Mouse (Mus musculus): Measurements from ENCODE around the gene Fscn1.
A peak's percentile ranks its signal among the peaks of the same experiment; 100 is the strongest.

Gene Fscn1

DNA sequence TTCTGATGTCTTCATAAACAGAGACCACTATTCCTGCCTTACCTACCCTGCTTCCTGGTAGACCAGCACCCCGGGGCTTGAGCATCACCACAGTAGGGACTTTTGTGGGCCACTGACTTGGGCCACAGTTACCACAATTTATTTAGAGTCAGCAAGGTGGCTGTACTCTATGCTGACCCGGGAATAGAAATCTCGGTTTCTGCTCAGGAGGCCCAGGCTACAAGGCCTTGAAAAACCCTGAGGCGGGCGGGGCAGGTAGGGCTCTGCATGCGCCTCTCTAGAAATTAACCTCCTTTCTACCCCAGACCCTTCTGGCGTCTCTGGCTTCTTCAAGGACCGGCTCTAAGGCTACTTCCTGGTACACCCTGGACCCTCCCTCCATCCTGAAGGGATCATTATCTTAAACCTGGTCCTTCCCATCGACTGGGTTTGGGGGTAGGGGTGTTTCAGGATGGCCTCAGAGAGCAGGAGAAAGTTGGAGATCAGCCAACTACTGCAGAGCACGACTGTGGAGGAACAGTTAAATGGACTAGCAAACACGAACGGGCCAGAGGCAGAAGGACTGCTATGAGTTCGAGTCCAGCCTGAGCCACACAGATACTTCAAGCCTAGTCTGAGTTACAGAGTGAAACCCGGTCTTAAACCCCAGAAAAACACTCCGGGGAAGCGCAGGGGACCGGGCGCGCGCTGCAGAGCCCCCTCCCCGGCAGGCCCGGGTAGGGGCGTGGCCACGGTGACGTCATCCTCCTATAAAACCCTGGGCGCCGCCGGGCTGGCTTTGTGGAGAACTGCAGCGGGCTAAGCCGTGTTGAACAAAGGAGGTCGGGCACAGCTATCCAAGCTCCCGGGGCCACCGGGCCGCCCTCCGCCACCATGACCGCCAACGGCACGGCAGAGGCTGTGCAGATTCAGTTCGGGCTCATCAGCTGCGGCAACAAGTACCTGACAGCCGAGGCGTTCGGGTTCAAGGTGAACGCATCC lies at the start of gene Fscn1:
Gene Fscn1, plus strand, starts transcription at position 768 of the 981 bp plus-strand sequence.
- peak; percentile 88 for DNase-seq

DNA sequence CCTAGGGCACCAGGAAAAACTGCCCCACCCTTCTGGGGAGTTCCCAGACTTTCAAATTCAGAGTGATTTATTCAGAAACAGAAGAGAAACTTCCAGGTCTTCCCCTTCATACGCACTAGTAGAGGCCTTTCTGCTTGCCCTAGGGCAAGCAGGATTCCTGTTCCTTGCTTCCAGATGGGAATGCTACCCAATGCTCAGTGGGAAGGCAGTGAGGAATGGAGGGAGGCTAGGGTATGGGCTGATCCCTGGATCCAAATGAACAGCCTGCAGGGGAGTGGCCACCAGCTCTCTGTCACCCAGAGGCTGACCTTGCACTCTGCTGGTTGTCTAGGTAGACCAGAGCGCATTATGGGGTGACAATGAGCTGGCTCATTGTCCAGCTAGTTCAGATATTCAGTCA lies 48.5 kb upstream of the Fscn1 start:
- DNase-seq: no peak

DNA sequence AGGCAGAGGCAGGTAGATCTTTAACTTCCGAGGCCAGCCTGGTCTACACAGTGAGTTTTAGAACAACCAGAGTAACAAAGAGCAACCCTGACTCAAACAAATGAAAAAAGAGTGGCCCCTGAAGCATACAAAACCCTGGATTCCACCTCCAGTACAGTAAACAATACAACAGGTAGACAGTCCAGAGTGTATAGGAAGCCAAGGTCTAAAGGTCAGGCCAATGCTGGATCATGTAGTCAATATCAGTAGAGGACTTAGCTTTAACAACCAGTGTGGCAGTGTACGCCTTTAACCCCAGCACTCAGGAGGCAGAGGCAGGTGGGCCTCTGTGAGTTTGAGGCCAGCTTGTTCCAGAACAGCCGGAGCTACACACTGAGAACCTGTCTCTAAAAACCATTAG lies 47.8 kb upstream of the Fscn1 start:
- no peak for DNase-seq

DNA sequence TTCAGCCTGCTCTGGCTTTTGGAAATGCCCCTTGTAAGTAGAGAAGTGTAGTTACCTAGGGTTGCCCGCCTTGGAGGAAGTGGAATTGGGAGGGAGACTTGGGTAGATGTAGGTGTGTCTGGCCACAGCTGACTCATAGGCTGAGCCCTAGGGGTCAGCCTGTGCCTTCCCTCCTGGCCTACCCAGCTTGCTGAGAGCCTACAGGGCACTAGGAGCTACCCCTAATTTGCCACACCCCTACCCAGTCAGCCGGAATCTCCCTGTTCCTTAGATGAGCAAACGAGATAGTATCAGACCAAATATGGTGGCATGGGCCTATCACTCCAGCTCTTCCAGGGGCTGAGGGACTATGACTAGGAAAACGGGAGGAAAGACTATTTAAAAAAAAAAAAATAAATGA lies 47.4 kb upstream of the Fscn1 start:
- DNase-seq: no peak

DNA sequence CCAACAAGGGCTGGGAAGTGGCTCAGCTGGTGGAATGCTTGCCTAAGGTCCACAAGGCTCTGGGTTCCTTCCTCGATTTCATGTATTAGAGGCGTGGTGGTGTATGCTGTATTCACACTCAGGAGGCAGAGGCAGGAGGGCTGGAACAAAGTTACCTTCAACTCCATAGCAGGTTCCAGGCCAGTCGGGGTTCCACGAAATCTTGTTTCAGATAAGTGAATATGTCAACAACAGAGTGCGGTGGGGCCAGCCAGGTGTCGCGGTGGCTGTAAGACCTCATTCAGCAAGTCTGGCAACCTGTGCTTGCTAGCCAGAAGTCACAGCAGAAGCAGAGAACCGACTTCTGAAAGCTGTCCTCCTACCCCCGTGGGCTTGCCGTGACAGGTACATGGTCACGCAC lies 44.9 kb upstream of the Fscn1 start:
- DNase-seq: no peak

DNA sequence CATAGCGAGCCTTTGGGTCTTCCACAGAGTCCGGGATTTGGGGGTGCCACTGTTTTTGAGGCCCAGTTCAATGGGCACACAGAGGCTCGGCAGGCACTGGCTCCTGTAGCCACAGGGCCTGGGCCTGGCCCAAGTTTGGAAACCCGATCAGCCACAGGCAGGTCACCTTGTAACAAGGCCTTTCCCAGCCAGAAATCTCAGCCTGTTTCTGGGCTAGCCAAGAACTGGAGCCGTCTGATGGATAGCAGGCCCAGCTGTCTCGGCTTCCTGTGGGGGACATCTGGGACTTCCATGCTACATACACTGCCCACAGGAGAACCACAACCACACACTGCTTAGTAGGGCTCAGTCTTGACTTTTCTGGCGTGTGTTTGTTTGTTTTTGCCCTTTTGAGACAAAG lies 43.5 kb upstream of the Fscn1 start:
- DNase-seq: no peak

DNA sequence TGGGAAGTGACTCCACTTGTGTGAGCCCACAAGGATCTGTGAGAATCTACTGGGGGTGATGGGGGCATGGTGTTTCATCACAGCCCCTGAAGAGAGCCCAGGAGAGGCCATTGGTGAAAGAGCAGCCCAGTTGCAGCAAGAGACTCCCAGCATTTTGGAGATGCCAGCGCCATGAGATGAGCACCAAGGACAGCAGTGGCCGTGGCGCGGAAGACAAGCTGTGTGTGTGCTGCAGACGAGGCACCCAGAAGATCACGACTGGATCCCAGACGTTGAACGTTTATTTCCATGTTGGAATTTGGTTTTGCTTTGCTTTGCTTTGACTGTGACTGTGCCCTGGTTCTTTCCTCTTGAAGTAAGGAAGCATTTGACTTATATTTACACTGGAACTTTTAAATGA lies 42.7 kb upstream of the Fscn1 start:
- no peak for DNase-seq

DNA sequence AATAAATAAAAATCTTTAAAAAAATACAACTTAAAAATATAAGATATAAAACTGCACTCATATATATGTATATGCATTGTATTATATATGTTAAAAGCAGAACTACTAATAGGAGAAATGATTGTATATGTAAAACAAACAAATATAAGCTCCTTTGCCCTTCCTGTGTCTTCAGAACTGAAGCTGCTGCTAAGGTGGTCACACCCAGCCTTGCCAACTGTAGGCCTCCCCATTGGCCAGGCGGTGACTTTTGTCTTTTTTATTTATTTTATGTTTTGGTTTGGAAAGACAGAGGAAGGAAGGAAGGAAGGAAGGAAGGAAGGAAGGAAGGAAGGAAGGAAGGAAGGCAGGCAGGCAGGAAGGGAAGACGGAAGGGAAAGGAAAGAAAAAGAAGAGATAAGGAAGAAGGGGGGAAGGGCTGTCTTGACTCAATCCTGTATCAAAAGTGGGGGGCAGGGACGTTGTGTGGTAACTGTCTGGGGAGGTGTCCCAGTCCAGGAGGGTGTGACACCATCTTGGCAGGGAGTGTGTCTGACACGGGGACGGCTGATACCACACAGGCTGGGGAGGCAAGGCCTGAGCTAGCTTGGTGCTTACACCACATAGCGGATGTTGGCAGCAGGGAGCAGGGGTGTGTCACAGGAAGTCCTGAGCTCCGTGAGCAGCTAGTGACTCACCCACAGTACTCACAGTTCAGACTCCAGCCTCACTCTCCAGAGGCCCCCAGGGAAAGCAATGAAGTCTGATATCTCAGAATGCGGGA lies 39.7 kb upstream of the Fscn1 start:
- peak; percentile 88 for DNase-seq

DNA sequence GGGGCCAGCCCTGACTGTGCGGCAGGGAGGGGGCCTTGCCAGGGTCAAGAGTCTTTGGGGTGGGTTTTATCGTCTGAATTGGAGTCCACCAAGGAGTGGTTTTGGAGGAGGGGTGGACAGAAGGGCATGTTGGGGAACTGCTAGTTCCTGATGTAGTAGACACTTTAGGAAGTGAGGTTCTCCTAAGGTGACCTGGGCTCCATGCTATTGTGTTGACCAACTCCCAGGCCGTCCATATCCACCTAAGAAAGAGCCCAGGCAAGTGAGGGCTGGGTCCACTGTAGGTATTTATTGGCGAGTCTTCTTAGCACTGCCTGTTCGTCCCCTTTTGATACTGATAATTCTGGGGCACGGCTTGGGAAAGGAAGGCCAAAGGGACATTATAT lies 39.1 kb upstream of the Fscn1 start:
- no peak for DNase-seq

DNA sequence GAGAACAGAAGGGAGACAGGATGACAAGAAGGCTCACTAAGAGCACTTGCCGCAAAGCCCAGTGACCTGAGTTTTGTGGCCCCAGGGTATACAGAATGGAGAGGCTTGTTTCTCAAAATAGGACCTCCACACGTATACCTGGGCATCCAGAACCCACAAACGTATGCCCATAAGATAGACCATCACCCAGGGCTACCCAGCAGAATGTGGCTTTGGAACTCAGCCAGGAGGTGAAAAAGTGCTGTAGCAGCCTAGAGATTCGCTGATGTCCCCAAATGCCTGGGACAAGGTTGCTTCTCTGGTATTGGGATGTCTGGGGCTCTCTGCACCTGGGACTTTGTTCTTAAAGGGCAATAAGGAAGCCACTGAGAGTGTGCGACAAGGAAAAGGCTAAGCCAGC lies 37.9 kb upstream of the Fscn1 start:
- no peak for DNase-seq

DNA sequence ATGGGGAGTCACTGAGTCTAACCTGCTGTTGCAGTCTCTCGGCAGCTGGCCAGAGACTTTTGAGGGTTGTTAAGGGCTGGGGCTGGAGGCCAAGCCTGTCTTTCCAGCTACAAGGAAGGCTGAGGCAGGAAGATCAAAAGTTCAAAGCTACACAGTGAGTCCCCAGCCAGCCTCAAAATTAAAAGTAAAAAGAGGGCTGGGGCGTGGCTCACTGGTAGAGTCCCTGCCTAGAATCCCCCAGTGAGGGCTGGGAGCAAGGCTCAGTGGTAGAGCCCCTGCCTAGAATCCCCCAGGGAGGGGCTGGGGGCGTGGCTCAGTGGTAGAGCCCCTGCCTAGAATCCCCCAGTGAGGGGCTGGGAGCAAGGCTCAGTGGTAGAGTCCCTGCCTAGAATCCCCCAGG lies 36.4 kb upstream of the Fscn1 start:
- DNase-seq: no peak

DNA sequence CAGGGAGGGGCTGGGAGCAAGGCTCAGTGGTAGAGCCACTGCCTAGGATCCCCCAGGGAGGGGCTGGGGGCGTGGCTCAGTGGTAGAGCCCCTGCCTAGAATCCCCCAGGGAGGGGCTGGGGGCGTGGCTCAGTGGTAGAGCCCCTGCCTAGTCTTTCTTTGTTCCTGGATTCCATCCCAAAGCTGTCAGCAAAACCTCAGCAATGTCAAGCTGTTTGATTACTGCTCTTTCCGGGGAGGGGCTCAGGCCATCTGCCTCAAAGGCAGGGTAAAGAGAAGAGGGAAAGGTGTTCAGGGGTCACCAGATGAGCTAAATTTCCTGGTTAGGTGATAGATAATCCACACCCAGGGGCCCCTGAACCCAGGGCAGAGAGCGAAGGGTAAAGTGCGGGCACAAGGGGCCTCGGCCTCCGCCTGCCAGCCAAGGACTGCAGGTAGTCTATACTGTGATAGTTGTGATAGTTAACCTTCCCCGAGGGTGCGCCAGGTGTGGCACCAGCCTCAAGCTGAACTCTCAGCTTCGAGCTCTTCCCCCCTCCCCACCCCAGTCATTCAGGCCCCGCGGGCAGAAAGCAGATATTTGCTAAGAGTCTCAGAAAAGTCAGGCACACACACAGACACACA lies 35.7 kb upstream of the Fscn1 start:
- DNase-seq: no peak

DNA sequence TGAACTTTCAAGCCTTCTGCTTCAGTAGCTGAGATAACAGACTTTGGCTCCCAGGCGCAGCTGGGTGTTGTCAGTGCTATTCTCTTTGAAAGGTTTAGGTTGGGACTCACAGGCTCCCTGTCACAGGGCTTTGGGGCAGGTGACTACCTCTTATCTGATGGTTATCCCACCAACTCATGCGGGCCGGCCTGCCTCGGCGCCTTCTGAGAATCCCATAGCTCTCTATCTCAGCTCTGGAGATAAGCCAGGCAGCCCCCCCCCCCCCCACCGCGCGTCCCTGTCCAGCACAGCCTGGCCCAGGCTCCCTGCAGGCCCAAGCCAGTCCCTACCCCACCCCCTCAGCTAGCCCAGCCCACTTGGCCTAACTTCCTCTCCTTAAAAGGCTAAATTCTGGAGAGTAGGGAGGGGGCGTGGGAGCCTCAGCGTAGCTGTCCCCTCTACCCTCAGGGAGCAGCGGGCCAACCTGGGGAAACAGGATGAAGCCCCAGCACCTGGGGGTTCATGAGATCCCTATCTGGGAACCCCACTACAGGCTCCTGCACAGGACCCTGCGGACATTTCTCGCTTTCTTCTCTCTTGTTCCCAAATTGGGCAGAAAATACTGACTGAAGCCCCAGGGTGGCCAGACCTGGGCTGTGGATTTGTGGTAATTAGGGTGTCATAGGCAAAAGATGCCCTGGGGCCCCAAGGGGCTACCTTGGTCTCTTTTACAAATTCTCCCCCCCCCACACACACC lies 33.8 kb upstream of the Fscn1 start:
- peak; percentile 49 for DNase-seq

DNA sequence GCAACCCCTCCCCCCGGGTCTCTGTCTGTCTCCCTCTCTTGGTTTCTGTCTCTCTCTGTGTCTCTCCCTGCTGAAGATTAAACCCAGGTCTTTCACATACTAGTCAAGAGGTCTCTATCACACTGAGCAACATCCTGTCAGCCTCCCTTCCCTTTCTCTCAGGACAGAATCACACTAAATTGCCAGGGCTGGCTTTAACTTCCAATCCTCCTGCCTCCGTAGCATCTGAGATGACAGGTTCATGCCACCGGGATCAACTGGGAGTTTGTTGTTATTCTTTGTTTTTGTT lies 33.3 kb upstream of the Fscn1 start:
- no peak for DNase-seq

DNA sequence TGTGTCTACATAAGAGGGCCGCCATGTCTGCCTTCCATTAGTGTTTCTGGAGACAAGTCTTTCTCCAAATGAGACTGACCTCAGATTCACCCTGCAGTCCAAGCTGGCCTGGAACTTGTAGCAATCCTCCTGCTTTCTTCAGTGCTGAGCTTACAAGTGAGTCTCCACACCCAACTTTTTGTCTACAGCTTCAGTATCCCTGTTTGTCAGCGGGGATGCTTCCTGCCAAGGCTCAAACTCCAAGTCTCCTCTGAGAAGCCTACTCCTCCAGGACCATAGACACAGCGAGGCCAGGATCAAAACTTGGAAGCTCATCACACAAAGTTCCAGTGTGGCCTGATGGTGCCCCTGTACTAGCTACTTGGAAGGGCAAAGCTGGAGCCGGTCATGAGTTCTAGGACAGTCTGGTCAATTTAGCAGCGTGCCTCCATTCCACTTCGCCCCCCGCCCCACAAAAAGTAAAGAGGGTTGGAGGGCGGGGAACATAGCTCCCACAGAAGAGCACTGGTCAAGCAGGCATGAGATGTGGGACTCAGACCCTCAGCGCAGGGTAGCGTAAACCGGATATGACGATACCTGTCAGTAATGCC lies 32.7 kb upstream of the Fscn1 start:
- no peak for DNase-seq

DNA sequence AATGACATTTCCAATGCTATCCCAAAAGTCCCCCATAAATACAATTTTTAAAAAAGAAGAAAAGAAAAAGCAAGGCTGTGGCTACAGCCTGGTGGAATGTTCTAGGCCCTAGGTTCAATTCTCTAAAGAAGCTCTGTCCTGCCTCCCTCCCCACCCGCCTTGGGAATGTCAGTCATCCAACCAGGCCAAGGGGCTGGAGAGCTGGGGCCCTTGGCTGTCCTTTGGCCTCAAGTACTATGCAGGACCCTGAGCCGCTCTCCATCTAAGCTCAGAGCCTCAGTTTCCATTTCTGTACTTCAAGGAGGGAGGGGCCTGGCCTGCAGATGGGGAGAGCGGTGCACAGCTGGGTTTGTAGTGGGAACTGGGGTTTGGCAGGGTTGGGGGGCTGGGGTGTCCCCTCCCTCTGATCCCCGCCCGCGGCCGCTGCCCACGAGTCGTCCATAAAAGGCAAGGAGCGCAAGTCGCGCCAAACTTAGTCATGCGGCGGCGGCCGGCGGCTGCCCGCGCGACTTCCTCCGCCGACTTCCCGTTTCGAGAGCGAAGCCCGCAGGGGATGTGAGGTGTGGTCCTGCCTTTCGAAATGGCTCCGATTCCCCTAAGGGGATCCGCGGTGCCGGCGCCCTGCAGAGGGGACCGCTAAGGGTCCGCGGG lies 31.3 kb upstream of the Fscn1 start:
- DNase-seq: peak; percentile 85

DNA sequence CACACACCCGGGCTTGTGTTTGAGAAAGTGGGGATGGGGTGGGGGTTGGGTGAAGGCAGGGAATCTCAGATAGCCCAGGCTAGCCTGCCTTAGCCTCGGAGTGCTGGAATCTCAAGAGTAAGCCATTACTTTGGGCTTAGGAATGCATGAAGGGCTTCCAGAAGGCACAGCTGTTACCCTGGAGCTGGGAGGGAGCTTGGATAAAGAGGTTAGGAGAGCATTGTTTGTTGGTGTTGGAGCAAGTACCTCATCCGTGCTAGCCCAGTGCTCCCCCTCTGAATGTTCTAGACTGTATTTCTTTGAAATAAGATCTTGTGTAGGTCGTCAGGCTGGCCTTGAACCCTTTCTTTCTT lies 30.8 kb upstream of the Fscn1 start:
- no peak for DNase-seq

DNA sequence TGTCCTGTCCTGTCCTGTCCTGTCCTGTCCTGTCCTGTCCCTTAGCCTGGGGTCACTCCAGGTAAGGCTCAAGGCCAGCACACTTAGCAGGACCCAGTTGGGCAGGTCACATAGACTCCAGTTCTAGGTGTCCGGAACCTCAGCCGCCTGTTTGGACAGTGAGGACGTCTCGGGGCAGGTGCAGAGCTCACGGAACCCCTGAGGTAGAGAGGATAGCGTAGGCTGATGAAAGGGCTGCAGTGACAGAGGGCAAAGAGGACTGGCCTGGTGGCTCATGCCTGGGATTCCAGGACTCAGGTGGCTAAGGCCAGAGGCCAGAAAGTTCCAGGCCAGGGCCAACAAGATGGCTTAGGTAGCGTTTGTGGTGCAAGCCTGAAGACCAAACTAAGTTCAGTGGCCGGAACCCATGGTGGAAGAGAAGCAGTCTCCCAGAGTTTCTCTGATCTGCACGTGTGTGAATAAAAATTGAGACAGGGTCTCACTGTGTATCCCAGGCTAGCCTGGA lies 28.9 kb upstream of the Fscn1 start:
- no peak for DNase-seq

DNA sequence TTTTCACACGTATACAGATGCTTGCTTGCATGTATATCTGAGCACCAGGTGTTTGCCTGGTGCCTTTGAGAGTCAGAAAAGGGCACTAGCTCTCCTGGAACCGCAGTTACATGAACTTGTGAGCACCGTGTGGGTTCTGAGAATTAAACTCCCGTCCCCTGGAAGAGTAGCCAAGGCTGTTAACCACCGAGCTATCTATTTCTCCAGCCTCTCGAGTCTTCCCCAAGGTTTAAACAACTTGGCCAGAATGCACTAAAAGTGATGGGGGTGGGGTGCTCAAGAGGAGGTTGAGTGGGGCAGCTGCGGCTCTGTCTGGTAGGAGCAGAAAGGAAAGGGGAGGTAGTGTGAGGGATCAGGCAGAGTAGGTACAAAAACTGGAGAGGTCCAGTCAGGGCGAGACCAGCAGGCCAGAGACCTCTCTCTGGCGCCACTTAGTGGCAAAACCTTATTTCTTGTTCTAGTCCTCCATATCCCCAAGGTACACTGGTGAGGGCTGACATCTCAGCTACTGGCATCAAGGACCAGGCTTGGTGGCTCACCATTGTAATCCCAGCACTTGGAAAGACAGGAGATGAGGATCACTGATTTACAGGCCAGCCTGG lies 28.0 kb upstream of the Fscn1 start:
- DNase-seq: peak; percentile 83

DNA sequence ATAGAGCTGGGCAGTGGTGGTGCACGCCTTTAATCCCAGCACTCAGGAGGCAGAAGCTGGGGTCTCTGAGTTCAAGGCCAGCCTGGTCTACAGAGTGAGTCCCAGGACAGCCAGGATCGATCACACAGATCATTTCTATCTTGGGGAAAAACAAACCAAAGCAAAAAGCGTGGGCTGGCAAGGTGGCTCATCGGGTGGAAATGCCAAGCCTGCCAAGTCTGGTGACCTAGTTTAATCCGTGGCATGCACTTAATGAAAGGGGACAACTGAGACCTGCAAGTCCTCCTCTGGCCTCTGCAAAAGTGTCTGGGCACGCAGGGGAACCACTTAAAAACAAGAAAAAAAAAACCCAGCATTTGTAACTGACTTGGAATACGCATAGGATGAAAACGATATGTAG lies 27.4 kb upstream of the Fscn1 start:
- DNase-seq: no peak

DNA sequence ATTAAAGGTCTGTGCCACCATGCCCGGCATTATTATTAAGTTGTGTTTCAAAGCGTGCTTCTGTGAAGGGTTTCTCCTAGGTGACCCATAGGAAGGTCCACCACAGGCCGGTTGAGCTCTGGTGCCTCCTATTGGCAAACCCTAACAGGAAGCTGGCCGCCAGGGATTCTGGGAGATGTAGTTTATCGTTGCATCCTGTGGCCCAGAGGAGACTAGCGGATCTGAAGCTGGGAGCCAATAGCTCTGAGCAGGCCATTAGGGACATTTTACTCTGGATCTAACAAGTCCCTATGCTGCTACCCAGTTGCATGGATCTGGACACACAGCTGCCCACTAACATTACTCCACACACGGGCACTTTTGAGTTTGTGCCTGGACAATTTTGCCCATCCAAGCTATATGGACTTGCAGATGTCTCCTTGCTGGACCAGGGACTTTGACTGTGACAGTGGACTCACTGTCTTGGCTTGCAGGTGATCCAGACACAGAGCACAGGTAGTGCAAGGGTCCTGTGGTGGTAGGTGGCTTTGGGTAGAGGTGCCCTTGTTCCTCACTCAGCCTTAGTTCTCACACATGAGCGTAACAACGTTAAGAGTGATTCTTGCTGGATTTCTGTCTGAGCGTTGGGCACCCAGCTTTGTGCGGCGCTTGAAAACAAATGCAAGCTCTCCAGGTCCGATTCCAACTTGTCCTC lies 24.4 kb upstream of the Fscn1 start:
- peak; percentile 60 for DNase-seq

All from thymus, postnatal 14 days (tissue).